In the genomic region with DNA sequence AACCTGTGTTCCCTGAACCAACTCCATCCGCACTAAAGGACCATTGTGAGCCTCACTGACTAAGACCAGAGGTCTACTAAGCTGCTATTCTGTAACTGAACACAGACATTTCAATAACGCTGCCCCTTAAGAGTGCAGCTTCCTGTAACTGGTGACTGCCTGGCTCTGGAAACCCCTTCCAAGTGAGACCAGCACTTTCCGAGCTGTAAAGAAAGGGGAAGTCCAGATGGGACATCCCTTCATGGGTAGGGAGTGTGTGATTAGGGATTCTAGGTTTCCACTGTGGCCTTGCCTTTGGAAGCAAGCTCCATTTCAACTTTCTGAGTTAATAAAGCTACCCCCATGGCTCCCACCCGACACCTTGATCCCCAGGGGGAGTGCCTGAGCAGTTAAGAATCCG, we compare ENCODE assay signal across 25 mouse cellular contexts.
"Had no signal": no experiment of that assay in that cellular context is flagged by ENCODE, and none has a peak within 500 bp of the region (broad histone marks: within the 10 kb centered on the region; RNA-seq: fewer than 3 reads in every experiment).

No protein-coding gene starts in this region.

- H3K27ac ChIP-seq: heart, embryonic 10.5 days; hindbrain, embryonic 13.5 days; hindbrain, embryonic 15.5 days; hindbrain, postnatal 0 days; kidney, embryonic 15.5 days; kidney, postnatal 0 days; left cerebral cortex, adult 2 months; limb, embryonic 13.5 days; limb, embryonic 15.5 days; liver, embryonic 12.5 days had no signal

- H3K4me1 ChIP-seq: heart, embryonic 10.5 days; heart, embryonic 12.5 days; hindbrain, embryonic 13.5 days; hindbrain, embryonic 15.5 days; kidney, embryonic 15.5 days; limb, embryonic 13.5 days; limb, embryonic 15.5 days; liver, embryonic 12.5 days had no signal

- H3K9ac ChIP-seq: forebrain, postnatal 0 days; heart, embryonic 12.5 days; hindbrain, embryonic 13.5 days; hindbrain, embryonic 15.5 days; kidney, embryonic 15.5 days; limb, embryonic 13.5 days; limb, embryonic 15.5 days; liver, embryonic 12.5 days had no signal

- DNase-seq: forebrain, postnatal 0 days; gastrocnemius, postnatal 14 days; gastrocnemius, postnatal 36 days; heart, adult 18-20 months; heart, postnatal 10 days; heart, postnatal 4 days; kidney, adult 11 months; kidney, adult 2 months; kidney, adult 9 months; kidney, postnatal 14 days; kidney, postnatal 36 days; layer of hippocampus, adult 9-11 months; layer of hippocampus, postnatal 36 days had no signal

- H3K36me3 ChIP-seq: heart, embryonic 10.5 days; heart, embryonic 12.5 days; hindbrain, embryonic 13.5 days; hindbrain, embryonic 15.5 days; kidney, embryonic 15.5 days; limb, embryonic 13.5 days; limb, embryonic 15.5 days; liver, embryonic 12.5 days had no signal

- H3K9me3 ChIP-seq: heart, embryonic 10.5 days; heart, embryonic 12.5 days; hindbrain, embryonic 13.5 days; hindbrain, embryonic 15.5 days; kidney, embryonic 15.5 days; limb, embryonic 13.5 days; limb, embryonic 15.5 days; liver, embryonic 12.5 days had no signal

- H3K27me3 ChIP-seq: hindbrain, embryonic 15.5 days; kidney, embryonic 15.5 days; limb, embryonic 13.5 days; limb, embryonic 15.5 days; liver, embryonic 12.5 days had no signal

- H3K4me3 ChIP-seq: heart, embryonic 10.5 days; heart, embryonic 12.5 days; hindbrain, embryonic 13.5 days; hindbrain, embryonic 15.5 days; kidney, embryonic 15.5 days; left cerebral cortex, adult 2 months; limb, embryonic 13.5 days; limb, embryonic 15.5 days; liver, embryonic 12.5 days had no signal

- H3K4me2 ChIP-seq: heart, embryonic 12.5 days; hindbrain, embryonic 13.5 days; hindbrain, embryonic 15.5 days; kidney, embryonic 15.5 days; limb, embryonic 13.5 days; limb, embryonic 15.5 days; liver, embryonic 12.5 days had no signal

- ATAC-seq: forebrain, postnatal 0 days; hindbrain, postnatal 0 days; intestine, embryonic 16.5 days; liver, embryonic 12.5 days had no signal
